Mouse (Mus musculus) lung, adult 2 months (tissue): ENCODE measurements around the gene Cd164.

ENCODE experiments used
- CTCF ChIP-seq: fragments of 200-500 bp; IDR thresholded peaks from 2 replicates; pipeline ENCODE4 v1.5.1; 2011; ENCODE audit warnings: mild to moderate bottlenecking, low read length, control low read depth; ENCODE audit not compliant: insufficient read depth
- POLR2A ChIP-seq: fragments of 200-500 bp; IDR thresholded peaks from 2 replicates; pipeline ENCODE4 v1.6.1; 2011; ENCODE audit warnings: low read depth, mild to moderate bottlenecking, control low read depth, low read length, borderline replicate concordance; ENCODE audit errors: extremely low read depth

DNA sequence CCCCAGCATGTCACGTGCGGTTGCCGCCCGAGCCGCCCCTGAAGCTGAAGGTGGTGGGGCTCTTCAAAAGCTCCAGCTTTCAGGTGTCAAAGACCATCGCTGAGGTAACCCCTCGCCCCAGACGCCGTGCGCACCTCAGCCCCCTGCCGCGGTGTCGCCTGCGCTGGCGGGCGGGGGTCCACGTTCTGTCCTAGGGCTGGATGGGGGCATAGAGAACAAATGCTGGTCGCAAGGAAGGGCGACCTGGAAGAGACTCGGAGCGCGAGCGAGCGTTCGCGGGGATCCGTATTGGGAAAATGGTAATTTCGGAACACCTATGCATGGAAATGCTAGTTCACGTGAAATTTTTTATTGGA, 28.7 kb upstream of the Cd164 start:
- TF ChIP-seq POLR2A (no peak), CTCF (no peak)
